Mouse (Mus musculus) spleen, adult 2 months (tissue): ENCODE results near the gene Trafd1.
"Not testable (repeated sequence)": the region's sequence is repeated elsewhere in the genome, so short reads cannot be mapped to it uniquely, and the experiment has no call there.

ENCODE experiments used
- CTCF ChIP-seq: fragments of 200-500 bp; IDR thresholded peaks from 2 replicates; pipeline ENCODE4 v1.5.1; 2011; ENCODE audit warnings: mild to moderate bottlenecking, inconsistent platforms; ENCODE audit not compliant: insufficient read depth, insufficient read length, insufficient replicate concordance; ENCODE audit errors: extremely low read depth
- POLR2A ChIP-seq: fragments of 200-500 bp; IDR thresholded peaks from 2 replicates; pipeline ENCODE4 v1.6.1; 2011; ENCODE audit warnings: low read depth, low read length, inconsistent platforms

DNA sequence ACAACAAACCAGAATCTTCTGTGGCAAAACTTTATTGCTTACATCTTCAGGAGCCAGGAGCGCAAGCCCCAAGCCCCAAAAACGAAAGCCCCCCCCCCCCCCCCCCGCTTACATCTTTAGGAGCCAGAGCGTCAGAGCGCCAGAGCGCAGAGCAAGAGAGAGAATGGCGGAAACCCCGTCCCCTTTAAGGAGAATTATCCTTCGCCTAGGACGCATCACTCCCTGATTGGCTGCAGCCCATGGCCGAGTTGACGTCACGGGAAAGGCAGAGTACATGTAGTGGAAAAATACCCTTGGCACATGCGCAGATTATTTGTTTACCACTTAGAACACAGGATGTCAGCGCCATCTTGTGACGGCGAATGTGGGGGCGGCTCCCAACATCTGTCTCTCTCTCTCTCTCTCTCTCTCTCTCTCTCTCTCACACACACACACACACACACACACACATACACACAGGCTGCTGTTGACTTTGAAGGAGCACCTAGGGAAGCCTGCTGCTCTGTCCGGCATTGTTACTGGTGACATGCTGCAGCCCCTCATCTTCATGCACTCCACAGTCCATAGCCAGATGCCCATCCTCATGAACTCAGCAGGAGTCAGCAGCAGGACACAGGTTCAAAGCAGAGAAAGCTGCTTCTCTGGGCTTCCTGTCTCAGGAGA lies 55.1 kb downstream of the Trafd1 start:
- TF ChIP-seq CTCF, POLR2A: not testable (repeated sequence)
